Mouse (Mus musculus) urinary bladder, postnatal 14 days (tissue): Measurements from ENCODE around the gene Gm13275.
A peak's percentile ranks its signal among the peaks of the same experiment; 100 is the strongest.
"Not testable (repeated sequence)": the region's sequence is repeated elsewhere in the genome, so short reads cannot be mapped to it uniquely, and the experiment has no call there.

Source experiments
- DNase-seq: peaks from one replicate; pipeline ENCODE4 v3.0.0; 2021; ENCODE audit warnings: low spot score

The Gm13275 gene

GRCm38 (mm10) chr4:88793936-88794675 is at the start of gene Gm13275:
TSS of gene Gm13275 (plus strand) at chr4:88794487.
- peak; percentile 57 for DNase-seq

- DNase-seq = no peak
These were observed 44.4 kb upstream of the Gm13275 start for GRCm38 (mm10) chr4:88749926-88750325.

GRCm38 (mm10) chr4:88754818-88755340 is 39.4 kb upstream of the Gm13275 start, which contains the start of gene Gm13271:
TSS of gene Gm13271 (plus strand) at chr4:88754868.
- DNase-seq = peak; percentile 62

DNA sequence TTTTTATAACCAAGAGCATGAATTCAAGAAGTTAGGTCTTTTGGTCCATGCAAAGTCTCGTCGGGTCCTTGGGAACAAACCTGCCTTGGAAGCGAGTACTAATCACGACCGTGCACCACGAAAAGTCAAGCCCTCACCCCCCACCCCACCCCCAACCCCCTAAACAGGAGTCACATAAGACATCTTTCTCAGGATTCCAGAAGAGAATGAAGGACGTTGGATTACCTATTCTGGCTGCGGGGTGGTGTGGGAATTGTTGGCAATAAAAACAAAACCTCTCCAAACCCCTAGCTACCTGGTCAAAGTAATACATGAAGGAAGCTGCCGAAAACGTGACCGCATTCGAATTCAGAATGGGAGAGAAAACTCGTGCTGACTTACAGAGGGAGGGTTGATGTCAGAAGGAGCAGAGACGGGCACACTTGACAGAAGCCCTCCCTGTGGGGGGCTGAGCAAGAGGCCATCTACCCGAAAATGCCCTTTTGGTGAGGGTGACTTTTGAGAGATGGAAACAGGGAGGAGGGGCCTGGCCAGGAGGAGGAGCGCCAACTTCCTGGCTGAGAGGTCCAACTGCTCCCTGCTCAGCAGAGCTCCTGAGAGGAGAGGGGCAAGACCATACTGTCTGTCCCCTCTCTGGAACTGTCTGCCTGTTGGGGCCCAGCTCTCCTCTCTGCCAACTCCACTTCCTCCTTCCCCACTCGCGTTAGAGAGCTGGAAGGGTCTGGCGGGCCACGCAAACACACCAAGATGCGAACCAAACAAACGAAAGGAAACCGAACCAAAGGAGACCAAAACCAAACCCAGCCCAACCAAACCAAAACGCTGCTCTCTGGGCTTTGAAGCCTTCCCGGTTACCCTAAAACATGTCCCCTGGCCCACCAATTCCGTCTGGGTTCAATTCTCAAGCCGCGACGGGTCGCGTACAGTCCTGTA is 37.4 kb upstream of the Gm13275 start:
- DNase-seq = peak; percentile 12

DNA sequence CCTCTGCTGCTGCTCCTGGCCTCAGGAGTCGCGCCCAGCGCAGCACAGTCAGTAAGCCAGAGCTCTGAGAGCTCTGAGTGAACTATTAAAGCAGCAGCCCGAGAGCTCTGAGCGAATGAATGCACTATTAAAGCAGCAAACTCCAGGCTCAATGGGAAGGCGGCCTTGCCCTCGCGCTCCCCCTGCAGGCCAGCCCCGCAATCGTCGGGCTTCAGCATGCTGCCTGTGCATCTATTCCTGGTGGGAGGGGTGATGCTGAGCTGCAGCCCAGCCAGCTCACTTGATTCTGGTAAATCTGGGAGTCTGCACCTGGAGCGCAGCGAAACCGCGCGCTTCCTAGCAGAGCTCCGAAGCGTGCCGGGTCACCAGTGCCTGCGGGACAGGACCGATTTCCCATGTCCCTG is 36.7 kb upstream of the Gm13275 start:
- DNase-seq = peak; percentile 87

GRCm38 (mm10) chr4:88758751-88759150 is 35.5 kb upstream of the Gm13275 start:
- not testable (repeated sequence) for DNase-seq

DNA sequence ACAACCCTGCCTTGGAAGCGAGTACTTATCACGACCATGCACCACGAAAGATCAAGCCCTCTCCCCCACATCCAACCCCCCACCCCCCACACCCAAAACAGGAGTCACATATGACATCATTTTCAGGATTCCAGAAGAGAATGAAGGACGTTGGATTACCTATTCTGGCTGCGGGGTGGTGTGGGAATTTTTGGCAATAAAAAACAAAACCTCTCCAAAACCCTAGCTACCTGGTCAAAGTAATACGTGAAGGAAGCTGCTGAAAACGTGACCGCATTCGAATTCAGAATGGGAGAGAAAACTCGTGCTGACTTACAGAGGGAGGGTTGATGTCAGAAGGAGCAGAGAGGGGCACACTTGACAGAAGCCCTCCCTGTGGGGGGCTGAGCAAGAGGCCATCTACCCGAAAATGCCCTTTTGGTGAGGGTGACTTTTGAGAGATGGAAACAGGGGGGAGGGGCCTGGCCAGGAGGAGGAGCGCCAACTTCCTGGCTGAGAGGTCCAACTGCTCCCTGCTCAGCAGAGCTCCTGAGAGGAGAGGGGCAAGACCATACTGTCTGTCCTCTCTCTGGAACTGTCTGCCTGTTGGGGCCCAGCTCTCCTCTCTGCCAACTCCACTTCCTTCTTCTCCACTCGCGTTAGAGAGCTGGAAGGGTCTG is 34.5 kb upstream of the Gm13275 start, which contains the start of gene Gm13283:
Gene Gm13283 (plus strand): TSS at position 510 of the 659 bp plus-strand sequence.
- peak; percentile 22 for DNase-seq

GRCm38 (mm10) chr4:88760431-88760830 is 33.9 kb upstream of the Gm13275 start:
- DNase-seq = peak; percentile 80

GRCm38 (mm10) chr4:88761776-88762175 is 32.5 kb upstream of the Gm13275 start:
- peak; percentile 71 for DNase-seq

- peak; percentile 10 for DNase-seq
These were observed 31.9 kb upstream of the Gm13275 start for GRCm38 (mm10) chr4:88762341-88762740.

DNA sequence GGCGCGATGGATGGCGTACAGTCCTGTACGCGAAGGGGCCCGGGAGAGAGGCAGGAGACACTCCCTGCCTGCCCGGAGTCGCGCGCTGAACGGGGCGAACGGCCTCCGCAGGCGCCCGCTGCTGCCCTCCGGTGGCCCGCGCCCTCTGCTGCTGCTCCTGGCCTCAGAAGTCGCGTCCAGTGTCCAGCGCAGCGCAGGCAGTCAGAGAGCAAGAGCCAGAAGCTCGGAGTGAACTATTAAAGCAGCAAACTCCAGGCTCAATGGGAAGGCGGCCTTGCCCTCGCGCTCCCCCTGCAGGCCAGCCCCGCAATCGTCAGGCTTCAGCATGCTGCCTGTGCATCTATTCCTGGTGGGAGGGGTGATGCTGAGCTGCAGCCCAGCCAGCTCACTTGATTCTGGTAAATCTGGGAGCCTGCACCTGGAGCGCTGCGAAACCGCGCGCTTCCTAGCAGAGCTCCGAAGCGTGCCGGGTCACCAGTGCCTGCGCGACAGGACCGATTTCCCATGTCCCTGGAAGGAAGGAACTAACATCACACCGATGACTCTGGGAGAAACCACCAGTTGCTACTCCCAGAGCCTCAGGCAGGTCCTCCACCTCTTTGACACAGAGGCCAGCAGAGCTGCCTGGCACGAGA is 30.8 kb upstream of the Gm13275 start:
- DNase-seq = peak; percentile 56

DNA sequence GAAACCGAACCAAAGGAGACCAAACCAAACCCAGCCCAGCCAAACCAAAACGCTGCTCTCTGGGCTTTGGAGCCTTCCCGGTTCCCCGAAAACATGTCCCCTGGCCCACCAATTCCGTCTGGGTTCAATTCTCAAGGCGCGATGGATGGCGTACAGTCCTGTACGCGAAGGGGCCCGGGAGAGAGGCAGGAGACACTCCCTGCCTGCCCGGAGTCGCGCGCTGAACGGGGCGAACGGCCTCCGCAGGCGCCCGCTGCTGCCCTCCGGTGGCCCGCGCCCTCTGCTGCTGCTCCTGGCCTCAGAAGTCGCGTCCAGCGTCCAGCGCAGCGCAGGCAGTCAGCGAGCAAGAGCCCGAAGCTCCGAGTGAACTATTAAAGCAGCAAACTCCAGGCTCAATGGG is 20.8 kb upstream of the Gm13275 start, which contains the start of gene Gm13290:
Gene Gm13290 (plus strand): TSS at position 301 of the 400 bp plus-strand sequence.
- DNase-seq = not testable (repeated sequence)

DNA sequence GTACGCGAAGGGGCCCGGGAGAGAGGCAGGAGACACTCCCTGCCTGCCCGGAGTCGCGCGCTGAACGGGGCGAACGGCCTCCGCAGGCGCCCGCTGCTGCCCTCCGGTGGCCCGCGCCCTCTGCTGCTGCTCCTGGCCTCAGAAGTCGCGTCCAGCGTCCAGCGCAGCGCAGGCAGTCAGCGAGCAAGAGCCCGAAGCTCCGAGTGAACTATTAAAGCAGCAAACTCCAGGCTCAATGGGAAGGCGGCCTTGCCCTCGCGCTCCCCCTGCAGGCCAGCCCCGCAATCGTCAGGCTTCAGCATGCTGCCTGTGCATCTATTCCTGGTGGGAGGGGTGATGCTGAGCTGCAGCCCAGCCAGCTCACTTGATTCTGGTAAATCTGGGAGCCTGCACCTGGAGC is 17.7 kb upstream of the Gm13275 start, which contains the start of gene Gm13289:
Gene Gm13289 (plus strand): TSS at position 301 of the 400 bp plus-strand sequence.
- DNase-seq = not testable (repeated sequence)

DNA sequence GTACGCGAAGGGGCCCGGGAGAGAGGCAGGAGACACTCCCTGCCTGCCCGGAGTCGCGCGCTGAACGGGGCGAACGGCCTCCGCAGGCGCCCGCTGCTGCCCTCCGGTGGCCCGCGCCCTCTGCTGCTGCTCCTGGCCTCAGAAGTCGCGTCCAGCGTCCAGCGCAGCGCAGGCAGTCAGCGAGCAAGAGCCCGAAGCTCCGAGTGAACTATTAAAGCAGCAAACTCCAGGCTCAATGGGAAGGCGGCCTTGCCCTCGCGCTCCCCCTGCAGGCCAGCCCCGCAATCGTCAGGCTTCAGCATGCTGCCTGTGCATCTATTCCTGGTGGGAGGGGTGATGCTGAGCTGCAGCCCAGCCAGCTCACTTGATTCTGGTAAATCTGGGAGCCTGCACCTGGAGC is 14.7 kb upstream of the Gm13275 start, which contains the start of gene Gm13272:
Gene Gm13272 (plus strand): TSS at position 301 of the 400 bp plus-strand sequence.
- not testable (repeated sequence) for DNase-seq

DNA sequence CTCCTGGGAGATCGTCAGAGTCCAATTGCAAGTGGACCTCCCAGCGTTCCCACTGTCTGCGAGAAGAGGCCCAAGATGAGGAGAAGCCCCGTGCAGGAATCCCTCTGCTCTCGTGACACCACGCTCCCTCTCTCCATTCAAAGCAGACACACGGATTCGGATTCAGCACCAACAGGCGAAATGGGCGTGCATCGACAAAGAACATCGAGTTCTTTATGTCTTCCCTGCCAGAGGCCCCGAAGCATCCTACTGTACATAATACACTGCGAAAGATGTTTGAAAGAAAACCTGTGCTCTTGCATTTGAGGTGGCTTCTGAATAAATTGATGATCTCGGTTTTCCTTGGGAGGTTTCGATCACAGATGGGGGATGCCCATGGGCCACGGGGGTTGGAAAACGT is 14.0 kb upstream of the Gm13275 start:
- DNase-seq = not testable (repeated sequence)

DNA sequence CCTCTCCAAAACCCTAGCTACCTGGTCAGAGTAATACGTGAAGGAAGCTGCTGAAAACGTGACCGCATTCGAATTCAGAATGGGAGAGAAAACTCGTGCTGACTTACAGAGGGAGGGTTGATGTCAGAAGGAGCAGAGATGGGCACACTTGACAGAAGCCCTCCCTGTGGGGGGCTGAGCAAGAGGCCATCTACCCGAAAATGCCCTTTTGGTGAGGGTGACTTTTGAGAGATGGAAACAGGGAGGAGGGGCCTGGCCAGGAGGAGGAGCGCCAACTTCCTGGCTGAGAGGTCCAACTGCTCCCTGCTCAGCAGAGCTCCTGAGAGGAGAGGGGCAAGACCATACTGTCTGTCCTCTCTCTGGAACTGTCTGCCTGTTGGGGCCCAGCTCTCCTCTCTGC is 12.5 kb upstream of the Gm13275 start, which contains the start of gene Ifnz:
Gene Ifnz (plus strand): TSS at position 301 of the 400 bp plus-strand sequence.
- DNase-seq = not testable (repeated sequence)

GRCm38 (mm10) chr4:88782335-88782734 is 12.0 kb upstream of the Gm13275 start:
- DNase-seq = not testable (repeated sequence)

DNA sequence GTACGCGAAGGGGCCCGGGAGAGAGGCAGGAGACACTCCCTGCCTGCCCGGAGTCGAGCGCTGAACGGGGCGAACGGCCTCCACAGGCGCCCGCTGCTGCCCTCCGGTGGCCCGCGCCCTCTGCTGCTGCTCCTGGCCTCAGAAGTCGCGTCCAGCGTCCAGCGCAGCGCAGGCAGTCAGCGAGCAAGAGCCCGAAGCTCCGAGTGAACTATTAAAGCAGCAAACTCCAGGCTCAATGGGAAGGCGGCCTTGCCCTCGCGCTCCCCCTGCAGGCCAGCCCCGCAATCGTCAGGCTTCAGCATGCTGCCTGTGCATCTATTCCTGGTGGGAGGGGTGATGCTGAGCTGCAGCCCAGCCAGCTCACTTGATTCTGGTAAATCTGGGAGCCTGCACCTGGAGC is 8.9 kb upstream of the Gm13275 start, which contains the start of gene Gm13276:
Gene Gm13276 (plus strand): TSS at position 301 of the 400 bp plus-strand sequence.
- not testable (repeated sequence) for DNase-seq

DNA sequence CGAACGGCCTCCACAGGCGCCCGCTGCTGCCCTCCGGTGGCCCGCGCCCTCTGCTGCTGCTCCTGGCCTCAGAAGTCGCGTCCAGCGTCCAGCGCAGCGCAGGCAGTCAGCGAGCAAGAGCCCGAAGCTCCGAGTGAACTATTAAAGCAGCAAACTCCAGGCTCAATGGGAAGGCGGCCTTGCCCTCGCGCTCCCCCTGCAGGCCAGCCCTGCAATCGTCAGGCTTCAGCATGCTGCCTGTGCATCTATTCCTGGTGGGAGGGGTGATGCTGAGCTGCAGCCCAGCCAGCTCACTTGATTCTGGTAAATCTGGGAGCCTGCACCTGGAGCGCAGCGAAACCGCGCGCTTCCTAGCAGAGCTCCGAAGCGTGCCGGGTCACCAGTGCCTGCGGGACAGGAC is 5.9 kb upstream of the Gm13275 start, which contains the start of gene Gm13277:
Gene Gm13277 (plus strand): TSS at position 231 of the 400 bp plus-strand sequence.
- DNase-seq = peak; percentile 73

- not testable (repeated sequence) for DNase-seq
These were observed 3.0 kb upstream of the Gm13275 start, which contains the start of gene Gm13278 for GRCm38 (mm10) chr4:88791250-88791649. TSS of gene Gm13278 (plus strand) at chr4:88791550.
